Mouse (Mus musculus): ENCODE measurements around the gene E330021D16Rik. TPM values are rescaled to one million over a fixed set of nuclear protein-coding genes. Genes with fewer than 3 reads are reported as not detected.
"Not testable (repeated sequence)": the region's sequence is repeated elsewhere in the genome, so short reads cannot be mapped to it uniquely, and the experiment has no call there.

E330021D16Rik gene
- polyA plus RNA-seq (2016; fragmentation: Nextera tagmentation; extraction: Ambion mirVana): not detected in 2 replicates

DNA sequence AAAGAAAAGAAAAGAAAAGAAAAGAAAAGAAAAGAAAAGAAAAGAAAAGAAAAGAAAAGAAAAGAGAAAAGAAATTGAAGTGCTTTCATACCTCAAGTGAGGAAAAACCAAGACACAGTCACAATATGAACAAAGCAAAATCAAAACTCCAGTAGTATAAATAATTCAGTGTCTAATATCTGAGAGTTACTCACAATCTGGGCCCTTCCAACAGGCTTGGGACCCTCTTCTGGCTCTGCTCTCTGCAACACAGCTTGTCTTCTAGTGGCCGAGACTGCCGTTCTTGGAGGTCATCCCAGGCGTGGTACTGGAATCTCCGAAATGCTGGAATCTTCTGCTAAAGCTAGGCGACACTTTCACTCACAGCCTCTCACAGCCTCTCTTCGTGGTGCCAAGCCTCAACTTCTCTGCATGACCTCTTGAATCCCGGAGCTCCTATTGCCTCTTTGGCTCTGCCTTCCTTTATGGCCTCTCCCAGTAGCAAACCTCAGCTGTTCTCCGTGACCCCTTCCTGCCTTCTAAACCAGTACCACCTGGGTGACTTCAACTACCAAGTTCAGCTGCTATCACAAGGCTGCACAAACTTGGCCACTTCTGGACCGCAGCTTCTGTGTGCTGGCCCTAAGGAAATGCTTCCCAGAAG lies at the start of gene E330021D16Rik:
TSS of gene E330021D16Rik (minus strand) at position 437 of the 643 bp plus-strand sequence.
- no peaks in the 10 kb centered on the region for H3K36me3 ChIP-seq (replicated peaks)
- no peaks in the 10 kb centered on the region for H3K27me3 ChIP-seq
- no peak within 1 kb of the TSS for H3K27ac ChIP-seq
- WGBS: 87% methylated on average over 9 of the region's 9 CpGs
- H3K9me3 ChIP-seq: peaks cover 3% of the 10 kb centered on the region; the same call in 1 of the 2 replicates
- H3K4me3 ChIP-seq (replicated peaks): no peak within 1 kb of the TSS
- no peak for ATAC-seq (ENCODE audit: low FRiP score)
- no peaks in the 10 kb centered on the region for H3K4me1 ChIP-seq
- H3K4me2 ChIP-seq: no peak within 1 kb of the TSS
- no peak within 1 kb of the TSS for H3K9ac ChIP-seq

DNA sequence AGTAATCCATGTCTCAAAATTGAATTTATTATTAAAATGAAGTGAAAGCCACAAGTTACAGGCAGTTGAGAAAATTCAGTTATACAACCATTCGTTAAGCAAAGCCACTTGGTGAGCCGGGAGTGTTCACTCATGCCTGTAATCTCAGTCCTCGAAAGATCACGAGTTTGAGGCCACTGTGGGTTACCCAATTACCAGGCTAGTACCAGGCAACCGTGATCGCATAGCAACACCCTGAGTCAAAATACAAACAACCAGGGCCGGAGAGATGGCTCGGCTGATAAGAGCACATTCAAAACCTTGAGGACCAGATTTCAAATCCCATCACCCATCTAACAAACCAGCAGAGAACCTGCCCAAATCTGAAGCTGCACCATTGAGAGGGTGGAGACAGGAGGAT lies 49.7 kb upstream of the E330021D16Rik start:
- 72% methylated on average over 8 of the region's 8 CpGs for WGBS
- Histone ChIP-seq H3K27ac (0 out of 2 replicates have a peak overlapping the region, but pooled peaks have one; percentile 31), H3K27me3 (no peaks in the 10 kb centered on the region), H3K36me3 (replicated peaks) (no peaks in the 10 kb centered on the region), H3K9me3 (no peaks in the 10 kb centered on the region), H3K4me1 (peaks cover 25% of the 10 kb centered on the region), H3K4me2 (no peak overlapping the region), H3K4me3 (replicated peaks) (no peak overlapping the region), H3K9ac (no peak overlapping the region)
- ATAC-seq (ENCODE audit: low FRiP score): no peak

DNA sequence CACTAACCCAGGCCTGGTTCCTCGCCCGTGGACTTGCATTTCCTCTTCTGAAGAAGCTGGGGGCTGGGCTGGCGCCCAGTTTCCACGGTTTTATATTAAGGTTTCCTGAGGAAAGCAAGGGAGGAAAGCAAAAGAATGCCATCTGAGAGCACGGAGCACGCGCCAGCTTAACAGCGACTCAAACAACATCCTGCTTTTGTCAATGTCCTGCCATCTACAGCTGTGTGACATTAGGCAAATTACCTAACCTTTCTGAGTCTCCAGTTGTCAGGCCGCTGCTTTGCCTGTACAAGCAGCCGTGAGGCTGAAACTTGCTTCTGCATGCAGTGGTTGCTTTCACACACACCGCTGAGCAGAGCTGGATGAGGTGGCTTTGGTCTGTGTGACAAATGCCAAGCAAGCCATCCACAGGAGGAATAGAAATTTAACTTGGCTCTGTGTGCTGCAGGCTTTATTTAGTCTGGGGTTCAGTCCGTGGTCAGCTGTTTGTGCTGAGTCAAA lies 48.8 kb upstream of the E330021D16Rik start:
- no peak overlapping the region for H3K9ac ChIP-seq
- H3K4me2 ChIP-seq: no peak overlapping the region
- H3K36me3 ChIP-seq (replicated peaks): no peaks in the 10 kb centered on the region
- no peaks in the 10 kb centered on the region for H3K9me3 ChIP-seq
- H3K27me3 ChIP-seq: no peaks in the 10 kb centered on the region
- H3K4me3 ChIP-seq (replicated peaks): no peak overlapping the region
- H3K27ac ChIP-seq: no peak overlapping the region; the same call in 1 of the 2 replicates
- H3K4me1 ChIP-seq: peaks cover 18% of the 10 kb centered on the region
- 66% methylated on average over 12 of the region's 12 CpGs for WGBS
- no peak for ATAC-seq (ENCODE audit: low FRiP score)

DNA sequence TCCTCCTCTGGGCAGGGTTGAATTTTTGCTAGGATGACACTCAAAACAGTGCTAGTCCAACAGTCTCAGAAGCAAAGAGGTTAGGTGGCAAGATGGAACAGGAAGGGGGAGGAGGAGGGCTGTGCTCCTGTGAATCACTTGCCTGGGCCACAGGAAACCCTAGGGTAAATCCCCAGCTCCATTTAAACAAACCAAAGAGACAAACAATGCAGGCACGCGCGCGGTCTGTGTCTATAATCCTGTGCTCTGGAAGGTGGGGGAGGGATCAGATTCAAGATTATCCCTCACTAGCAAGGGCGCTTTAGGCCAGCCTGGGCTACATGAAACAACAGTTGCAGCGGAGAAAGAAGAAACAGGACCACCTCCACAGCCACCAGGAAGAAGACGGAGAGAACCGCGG lies 48.1 kb upstream of the E330021D16Rik start:
- no peak overlapping the region for H3K27ac ChIP-seq
- no peak overlapping the region for H3K9ac ChIP-seq
- ATAC-seq (ENCODE audit: low FRiP score): no peak
- no peaks in the 10 kb centered on the region for H3K27me3 ChIP-seq
- no peak overlapping the region for H3K4me2 ChIP-seq
- no peaks in the 10 kb centered on the region for H3K9me3 ChIP-seq
- 40% methylated on average over 9 of the region's 9 CpGs for WGBS
- H3K4me3 ChIP-seq (replicated peaks): no peak overlapping the region
- H3K36me3 ChIP-seq (replicated peaks): no peaks in the 10 kb centered on the region
- H3K4me1 ChIP-seq: peaks cover 14% of the 10 kb centered on the region

DNA sequence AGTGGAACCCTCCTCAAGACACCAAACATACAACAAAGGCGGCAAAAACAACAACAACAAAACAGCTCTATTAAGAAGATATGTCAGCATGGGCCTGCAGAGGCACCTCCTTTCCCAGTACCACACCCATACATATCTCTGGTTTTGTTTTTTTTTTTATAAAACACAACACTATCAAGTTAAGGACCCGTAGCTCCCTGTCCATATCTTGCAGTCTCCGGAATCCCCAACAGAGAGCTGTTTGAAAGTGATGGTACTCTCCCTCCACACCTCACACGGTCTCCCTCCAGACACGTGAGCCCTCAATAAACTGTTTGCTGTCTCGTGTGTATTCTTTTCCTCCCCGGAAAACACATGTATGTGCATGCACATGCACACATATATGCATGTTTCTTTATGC lies 43.8 kb upstream of the E330021D16Rik start:
- 93% methylated on average over 7 of the region's 7 CpGs for WGBS
- no peak overlapping the region for H3K9ac ChIP-seq
- H3K9me3 ChIP-seq: no peaks in the 10 kb centered on the region
- H3K4me2 ChIP-seq: no peak overlapping the region
- no peaks in the 10 kb centered on the region for H3K27me3 ChIP-seq
- H3K27ac ChIP-seq: no peak overlapping the region
- peaks cover 3% of the 10 kb centered on the region; the same call in 1 of the 2 replicates for H3K4me1 ChIP-seq
- no peaks in the 10 kb centered on the region for H3K36me3 ChIP-seq (replicated peaks)
- no peak overlapping the region for H3K4me3 ChIP-seq (replicated peaks)
- no peak for ATAC-seq (ENCODE audit: low FRiP score)

DNA sequence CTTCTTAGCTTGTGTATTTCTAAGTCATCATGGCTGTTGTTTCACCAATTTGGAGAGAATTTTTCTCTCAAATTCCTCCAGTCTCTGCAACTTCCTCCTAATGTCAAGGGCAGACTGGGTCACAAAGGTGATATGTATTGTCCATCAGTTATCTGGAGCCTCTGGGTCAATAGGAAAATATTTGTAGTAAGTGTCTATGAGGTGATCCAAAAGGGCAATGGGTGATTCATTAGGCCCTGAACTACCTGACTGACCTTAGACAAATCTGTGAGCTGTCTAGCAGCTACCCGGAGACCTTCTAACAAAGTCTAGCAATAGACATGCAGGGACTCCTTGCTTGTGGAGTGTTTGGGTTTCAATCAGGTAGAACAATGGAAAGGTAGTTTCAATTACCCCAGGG lies 40.9 kb upstream of the E330021D16Rik start:
- H3K9ac ChIP-seq: no peak overlapping the region
- no peaks in the 10 kb centered on the region for H3K36me3 ChIP-seq (replicated peaks)
- 98% methylated on average over 1 of the region's 1 CpGs for WGBS
- ATAC-seq (ENCODE audit: low FRiP score): no peak
- H3K4me3 ChIP-seq (replicated peaks): no peak overlapping the region
- no peak overlapping the region for H3K4me2 ChIP-seq
- no peak overlapping the region for H3K27ac ChIP-seq
- H3K4me1 ChIP-seq: no peaks in the 10 kb centered on the region
- H3K27me3 ChIP-seq: no peaks in the 10 kb centered on the region
- H3K9me3 ChIP-seq: no peaks in the 10 kb centered on the region

DNA sequence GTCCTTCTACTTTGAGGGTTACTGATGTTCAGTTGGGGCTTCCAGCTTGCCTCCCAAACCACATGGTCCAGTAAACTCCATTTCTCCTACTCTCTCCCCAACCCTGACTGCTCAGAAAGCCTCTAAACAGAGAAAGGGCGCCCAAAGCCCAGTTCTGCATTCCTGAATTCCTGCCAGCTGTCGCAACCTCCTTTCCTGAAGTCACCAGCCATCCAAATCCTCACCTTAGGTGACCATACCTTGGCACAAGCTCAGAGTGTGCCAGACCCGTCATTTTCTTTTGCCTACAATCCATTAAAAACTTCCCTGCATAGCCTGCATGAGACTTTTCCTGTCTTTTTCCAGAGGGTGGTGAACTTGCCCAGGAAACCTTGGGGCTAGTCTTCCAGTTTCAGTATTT lies 40.3 kb upstream of the E330021D16Rik start:
- no peak overlapping the region for H3K4me2 ChIP-seq
- H3K36me3 ChIP-seq (replicated peaks): no peaks in the 10 kb centered on the region
- H3K4me1 ChIP-seq: no peaks in the 10 kb centered on the region
- H3K27ac ChIP-seq: no peak overlapping the region
- 84% methylated on average over 3 of the region's 3 CpGs for WGBS
- no peak for ATAC-seq (ENCODE audit: low FRiP score)
- no peak overlapping the region for H3K9ac ChIP-seq
- H3K27me3 ChIP-seq: no peaks in the 10 kb centered on the region
- H3K9me3 ChIP-seq: no peaks in the 10 kb centered on the region
- H3K4me3 ChIP-seq (replicated peaks): no peak overlapping the region

DNA sequence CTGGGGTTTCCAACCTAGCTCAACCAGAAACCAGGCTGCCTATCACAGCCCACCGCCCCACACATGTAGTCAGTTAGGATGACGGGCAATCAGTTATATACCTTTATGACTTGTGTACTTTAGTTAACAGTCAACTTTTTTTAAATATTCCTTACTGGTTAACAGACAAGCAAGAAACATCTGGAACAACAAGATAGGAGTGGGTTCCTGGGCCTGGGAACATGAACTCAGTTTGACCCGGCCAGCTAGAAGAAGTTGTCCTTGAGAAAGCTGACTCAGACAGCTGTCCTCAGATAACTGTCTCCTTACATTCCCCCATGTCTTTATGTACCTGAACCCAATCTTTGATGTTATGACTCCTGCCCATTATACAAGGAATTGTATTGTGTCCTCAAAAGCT lies 37.3 kb upstream of the E330021D16Rik start:
- no peaks in the 10 kb centered on the region for H3K9me3 ChIP-seq
- H3K27ac ChIP-seq: no peak overlapping the region
- no peak overlapping the region for H3K9ac ChIP-seq
- H3K27me3 ChIP-seq: no peaks in the 10 kb centered on the region
- H3K4me1 ChIP-seq: no peaks in the 10 kb centered on the region
- no peaks in the 10 kb centered on the region for H3K36me3 ChIP-seq (replicated peaks)
- WGBS: 99% methylated on average over 3 of the region's 3 CpGs
- no peak overlapping the region for H3K4me3 ChIP-seq (replicated peaks)
- no peak overlapping the region for H3K4me2 ChIP-seq
- ATAC-seq (ENCODE audit: low FRiP score): no peak

DNA sequence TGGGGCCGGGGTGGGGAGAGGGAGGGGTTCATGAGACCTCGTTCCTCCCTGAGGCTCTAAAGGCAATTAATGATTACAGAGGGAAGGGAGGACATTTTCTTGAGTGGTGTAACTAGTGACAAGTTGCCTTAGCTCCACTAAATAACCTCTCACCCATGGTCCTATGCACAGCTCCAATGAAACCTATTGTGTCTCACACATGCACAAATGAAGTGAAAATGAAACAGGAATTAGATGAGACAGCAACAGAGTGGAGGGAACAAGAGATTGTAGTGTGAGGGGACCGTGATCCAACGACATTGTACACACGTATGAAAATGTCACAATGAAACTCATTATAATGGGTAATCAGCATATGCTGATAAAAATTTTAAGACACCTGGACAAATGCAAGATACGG lies 35.5 kb upstream of the E330021D16Rik start:
- Histone ChIP-seq H3K9me3 (no peaks in the 10 kb centered on the region), H3K4me2 (no peak overlapping the region), H3K4me1 (no peaks in the 10 kb centered on the region), H3K27me3 (no peaks in the 10 kb centered on the region), H3K9ac (no peak overlapping the region), H3K27ac (no peak overlapping the region), H3K36me3 (replicated peaks) (no peaks in the 10 kb centered on the region), H3K4me3 (replicated peaks) (no peak overlapping the region)
- 91% methylated on average over 6 of the region's 6 CpGs for WGBS
- ATAC-seq (ENCODE audit: low FRiP score): no peak

DNA sequence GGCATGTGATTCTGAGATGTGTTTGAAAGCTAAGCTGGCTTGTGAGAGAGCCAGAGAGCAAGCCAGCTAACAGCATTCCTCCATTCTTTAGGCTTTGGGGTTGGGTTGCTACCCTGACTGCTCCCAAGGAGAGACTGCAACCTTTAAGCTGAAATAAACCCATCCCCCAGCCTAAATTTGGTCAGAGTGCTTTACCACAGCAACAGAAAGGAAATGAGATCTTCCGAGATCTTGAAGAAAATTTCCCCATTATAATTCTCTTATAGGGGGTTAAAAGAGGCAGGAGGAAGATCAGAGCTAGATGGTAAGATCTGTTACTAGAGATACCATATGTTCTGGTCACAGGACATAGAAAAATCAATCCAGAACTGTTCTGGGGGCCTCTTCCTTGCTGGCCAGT lies 34.6 kb upstream of the E330021D16Rik start:
- Histone ChIP-seq H3K9ac (no peak overlapping the region), H3K4me1 (no peaks in the 10 kb centered on the region)
- 85% methylated on average over 1 of the region's 1 CpGs for WGBS

DNA sequence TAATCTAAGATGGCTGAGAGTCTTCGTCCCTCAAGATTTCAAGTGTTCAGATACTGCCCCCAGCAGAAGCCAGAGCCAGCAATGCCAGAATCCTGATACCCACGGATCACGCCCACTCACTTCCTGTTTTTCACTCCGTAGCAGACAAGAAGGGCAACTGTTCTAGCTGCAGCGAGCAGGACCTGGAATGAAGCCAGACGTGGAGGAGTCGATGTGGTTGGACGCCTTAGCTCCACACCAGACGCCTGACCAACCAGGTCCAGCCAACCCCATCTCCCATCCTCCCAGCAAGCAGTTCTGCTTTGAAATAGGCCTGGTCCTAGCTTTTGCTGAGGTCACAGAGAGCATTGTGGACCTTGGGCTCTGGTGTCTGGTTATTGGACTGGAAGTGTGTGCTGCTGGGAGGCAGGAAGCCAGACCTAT lies 33.9 kb upstream of the E330021D16Rik start:
- 90% methylated on average over 9 of the region's 9 CpGs for WGBS

More for the DNA sequence above, 34.6 kb upstream of the E330021D16Rik start:
- peaks cover 9% of the 10 kb centered on the region; the same call in 1 of the 2 replicates for H3K9me3 ChIP-seq
- H3K4me3 ChIP-seq (replicated peaks): no peak overlapping the region
- no peaks in the 10 kb centered on the region for H3K27me3 ChIP-seq
- H3K27ac ChIP-seq: no peak overlapping the region
- no peaks in the 10 kb centered on the region for H3K36me3 ChIP-seq (replicated peaks)
- ATAC-seq (ENCODE audit: low FRiP score): no peak
- H3K4me2 ChIP-seq: no peak overlapping the region

DNA sequence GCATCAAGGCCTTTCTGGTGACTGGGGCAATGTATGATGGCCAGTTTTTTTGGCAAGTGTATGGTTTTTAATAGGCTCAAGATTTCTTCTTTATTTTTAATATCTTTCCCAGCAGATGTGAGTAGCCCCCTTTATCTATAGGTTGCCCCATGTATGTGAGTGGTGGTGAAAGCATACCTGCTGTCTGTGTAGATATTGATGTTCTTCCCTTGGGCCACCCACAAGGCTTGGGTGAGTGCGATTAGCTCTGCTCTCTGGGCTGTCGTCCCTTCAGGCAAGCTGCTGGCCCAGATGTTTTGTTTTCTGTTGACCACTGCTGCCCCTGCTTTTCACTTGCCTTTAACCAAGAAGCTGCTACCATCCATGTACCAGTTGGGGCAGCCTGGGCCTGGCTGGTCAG lies 23.8 kb upstream of the E330021D16Rik start:
- peaks cover 21% of the 10 kb centered on the region; the same call in 1 of the 2 replicates for H3K9me3 ChIP-seq
- not testable (repeated sequence) for H3K36me3 ChIP-seq (replicated peaks); H3K27ac ChIP-seq; H3K4me3 ChIP-seq (replicated peaks); H3K27me3 ChIP-seq; H3K4me2 ChIP-seq; ATAC-seq (ENCODE audit: low FRiP score); H3K9ac ChIP-seq; H3K4me1 ChIP-seq
- WGBS: 77% methylated on average over 2 of the region's 2 CpGs

More for the DNA sequence above, 33.9 kb upstream of the E330021D16Rik start:
- Histone ChIP-seq H3K9ac (no peak overlapping the region), H3K4me3 (replicated peaks) (no peak overlapping the region), H3K27ac (no peak overlapping the region), H3K4me1 (no peaks in the 10 kb centered on the region), H3K4me2 (no peak overlapping the region), H3K27me3 (no peaks in the 10 kb centered on the region), H3K9me3 (peaks cover 14% of the 10 kb centered on the region; the same call in 1 of the 2 replicates), H3K36me3 (replicated peaks) (no peaks in the 10 kb centered on the region)
- ATAC-seq (ENCODE audit: low FRiP score): no peak

DNA sequence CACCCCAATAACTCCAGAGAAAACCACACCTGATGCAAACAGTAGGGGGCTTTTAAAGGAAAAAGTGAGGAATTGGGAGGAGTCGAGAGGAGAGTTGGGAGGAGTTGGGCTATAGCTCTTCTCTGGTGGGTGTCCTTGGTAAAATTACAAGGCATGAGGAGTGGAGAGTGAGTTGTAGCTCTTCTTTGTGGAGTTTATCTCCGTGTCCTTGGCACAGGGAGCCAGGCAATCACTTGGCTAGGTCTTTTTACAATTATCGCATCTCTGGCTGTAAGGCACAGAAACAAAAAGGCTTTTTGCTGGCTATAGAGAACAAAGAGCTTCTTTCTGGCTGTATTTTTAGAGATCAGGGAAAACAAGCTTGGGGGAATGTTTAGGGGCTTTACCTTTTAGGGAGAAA lies 20.8 kb upstream of the E330021D16Rik start:
- H3K27ac ChIP-seq; H3K27me3 ChIP-seq; H3K4me3 ChIP-seq (replicated peaks); H3K4me1 ChIP-seq; H3K9me3 ChIP-seq; H3K36me3 ChIP-seq (replicated peaks); H3K4me2 ChIP-seq; H3K9ac ChIP-seq; ATAC-seq (ENCODE audit: low FRiP score): not testable (repeated sequence)
- 66% methylated on average over 3 of the region's 3 CpGs for WGBS
